Mouse (Mus musculus) forelimb bud, embryonic 11.5 days (tissue): ENCODE data around the gene Yjefn3.
A peak's percentile ranks its signal among the peaks of the same experiment; 100 is the strongest.

Experiments
- DNase-seq: peaks from one replicate; pipeline ENCODE4 v3.0.0-alpha.2; 2012; ENCODE audit warnings: low read depth, low spot score

Yjefn3 gene

DNA sequence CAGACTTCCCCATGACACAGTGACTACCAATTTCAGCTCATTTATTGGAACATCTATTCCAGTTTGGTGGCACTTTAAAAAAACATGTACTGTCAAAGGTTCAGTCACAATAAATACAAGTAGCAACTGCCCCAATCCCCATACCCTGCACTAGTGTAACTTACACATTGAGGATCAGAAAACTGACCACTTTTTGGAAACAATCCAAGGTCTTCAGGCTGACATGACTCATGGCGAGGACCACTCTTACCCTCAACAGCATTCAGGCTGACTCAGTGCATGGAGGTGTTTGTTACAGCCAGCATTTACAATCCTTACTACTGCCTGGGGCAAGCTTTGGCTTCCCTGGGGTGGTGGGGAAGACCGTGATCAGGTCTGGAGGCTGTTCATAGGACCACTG, 4.6 kb upstream of the Yjefn3 start:
- DNase-seq: no peak

DNA sequence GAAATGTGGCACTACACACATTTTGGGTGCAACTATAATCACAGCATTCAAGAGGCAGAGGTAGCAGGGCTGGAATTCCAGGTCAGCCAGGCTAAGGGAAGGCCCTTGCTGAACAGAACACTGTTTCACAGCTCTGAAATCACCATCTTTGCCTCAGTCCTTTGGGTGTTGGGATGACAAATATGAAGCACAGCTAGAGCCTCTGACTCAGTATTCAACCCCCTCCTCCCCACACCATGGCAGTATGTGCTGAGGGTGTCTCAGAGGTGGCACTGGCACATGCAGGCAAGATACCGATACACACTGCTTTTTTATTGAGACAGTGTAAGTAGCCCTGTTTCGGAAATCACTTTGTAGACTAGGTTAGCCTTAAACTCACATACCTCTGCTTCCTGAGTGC, 3.7 kb upstream of the Yjefn3 start:
- no peak for DNase-seq

DNA sequence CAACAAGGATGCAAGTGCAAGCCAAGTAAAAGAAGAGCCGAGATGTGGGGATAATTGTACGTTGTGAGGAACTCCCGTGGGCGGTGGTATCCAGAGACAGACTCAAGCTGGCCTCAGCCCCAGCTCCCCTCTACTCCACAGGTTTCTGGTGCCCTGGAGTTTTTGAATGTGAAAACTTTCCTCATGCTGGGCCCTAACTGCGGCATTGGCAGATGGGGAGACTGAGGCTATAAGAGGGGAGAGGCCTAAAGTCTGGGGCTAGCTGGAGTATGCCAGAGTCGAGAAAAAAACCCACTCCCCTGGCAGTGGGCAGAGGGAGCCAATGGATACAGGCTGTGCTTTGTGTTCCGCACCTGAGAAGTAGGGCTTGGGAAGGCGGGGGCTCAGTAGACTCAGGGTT, 1.6 kb upstream of the Yjefn3 start:
- DNase-seq: no peak

DNA sequence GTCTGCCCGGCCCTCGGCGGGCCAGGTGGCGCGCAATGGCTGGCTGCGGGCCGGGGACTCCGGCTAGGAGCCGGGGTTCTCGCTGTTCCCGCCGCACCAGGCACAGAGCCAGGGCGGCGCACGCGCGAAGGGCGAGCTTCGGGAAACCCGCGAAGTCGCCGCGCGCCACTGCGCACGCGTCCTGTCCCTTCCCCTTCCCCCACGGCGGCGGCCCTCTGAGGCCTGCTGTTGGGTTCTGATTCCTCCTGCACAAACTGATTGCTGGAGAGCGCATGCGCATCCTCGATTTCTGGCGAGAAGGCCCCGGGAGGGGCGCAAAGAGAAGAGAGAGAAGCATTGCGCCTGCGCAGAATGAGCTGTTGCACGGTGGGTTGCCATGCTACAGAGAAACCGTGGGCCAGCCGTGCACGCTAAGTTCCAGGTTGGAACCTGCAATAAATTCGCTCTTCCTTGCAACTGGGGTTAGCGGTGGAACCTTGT, 591 bp upstream of the Yjefn3 start:
- peak; percentile 100 for DNase-seq

DNA sequence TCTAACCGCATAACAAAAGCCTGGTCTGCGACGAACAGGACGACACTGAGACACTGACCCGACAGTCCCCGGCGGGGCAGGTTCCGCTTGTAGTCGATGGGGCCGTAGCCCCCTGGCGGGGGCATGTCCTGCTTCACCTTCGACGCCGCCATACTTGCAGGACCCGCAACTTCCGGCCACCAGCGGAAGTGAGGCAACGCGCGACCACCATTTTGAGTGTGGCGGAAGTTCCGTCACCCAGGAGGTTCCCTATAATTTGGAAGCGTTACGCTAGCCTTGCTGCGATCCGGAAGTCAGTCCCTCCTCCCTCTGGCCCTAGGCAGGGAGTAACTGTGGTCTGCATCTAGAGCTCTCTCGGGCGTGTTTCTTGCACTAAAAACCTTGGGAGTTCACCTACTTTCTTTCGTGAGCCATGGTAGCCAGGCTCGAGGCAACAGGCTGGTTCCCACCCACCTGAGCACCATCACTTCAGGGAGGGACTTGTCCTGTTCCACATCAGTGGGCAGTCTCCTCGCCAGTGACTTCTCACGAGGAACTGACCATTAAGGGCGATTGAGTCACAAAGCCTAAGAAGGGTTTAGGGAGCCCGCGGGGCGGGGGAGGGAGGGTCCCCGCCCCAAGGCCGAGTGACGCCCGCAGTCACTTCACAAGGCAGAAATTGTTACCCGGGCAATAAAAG, 889 bp downstream of the Yjefn3 start:
- DNase-seq: peak; percentile 98

DNA sequence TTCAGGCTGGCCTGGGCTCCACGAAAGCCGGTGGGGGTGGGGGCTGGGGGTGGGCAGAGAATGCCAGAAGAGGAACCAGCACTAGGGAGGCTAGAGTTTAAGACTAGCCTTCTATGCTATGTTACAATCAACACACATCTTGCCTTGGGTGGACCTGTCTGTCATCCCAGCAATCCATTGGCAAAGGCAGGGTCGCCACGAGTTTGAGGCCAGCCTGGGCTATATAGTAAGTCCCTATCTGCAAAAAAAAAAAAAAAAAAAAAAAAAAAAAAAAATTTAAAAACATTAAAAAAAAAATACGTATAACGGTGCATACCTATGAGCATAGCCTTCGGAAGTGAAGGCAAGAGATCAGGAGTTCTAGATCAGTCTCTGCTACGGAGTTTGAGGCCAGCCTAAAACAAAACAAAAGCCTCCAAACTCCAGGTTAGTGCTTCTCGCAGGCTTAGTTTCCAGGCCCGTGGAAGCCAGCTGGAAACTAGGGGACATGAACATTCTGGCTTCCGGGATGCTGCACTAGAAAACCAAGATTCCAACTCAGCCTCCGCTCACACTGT, 1.5 kb downstream of the Yjefn3 start:
- DNase-seq: no peak

DNA sequence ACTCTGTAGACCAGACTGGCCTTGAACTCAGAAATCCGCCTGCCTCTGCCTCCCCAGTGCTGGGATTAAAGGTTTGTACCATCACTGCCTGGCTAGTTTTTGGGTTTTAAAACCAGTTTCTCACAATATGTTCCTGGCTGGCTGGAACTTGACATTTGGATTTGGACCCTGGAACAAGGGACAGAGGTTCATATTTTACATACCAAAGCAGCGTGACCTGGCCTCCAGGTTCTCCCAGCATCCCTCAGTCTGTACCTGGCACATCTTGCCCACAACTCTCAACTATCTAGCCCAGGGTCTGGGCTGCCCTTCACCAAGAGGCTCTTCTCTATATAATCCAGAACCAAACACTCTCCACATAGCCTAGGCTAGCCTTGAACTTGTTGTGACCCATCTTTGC, 2.6 kb downstream of the Yjefn3 start:
- DNase-seq: no peak

DNA sequence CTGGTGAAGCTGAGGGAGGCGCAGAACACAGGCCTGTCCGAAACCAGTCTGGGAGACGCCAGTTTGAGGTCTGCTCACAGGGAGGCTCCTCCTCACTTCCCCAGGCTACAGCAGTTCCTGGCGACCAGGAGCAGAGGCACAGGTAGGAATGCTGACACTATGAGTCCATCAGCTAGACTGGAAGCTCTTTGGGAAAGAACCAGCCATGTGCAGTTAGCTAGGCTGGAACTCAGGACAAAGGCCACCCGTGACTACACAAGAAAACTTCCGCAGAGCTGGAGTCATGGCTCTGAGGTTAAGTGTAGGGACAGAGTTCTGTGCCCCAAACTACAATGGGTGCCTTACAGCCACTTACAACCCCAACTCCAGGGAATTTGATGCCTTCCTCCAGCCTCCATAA, 4.7 kb downstream of the Yjefn3 start:
- no peak for DNase-seq

DNA sequence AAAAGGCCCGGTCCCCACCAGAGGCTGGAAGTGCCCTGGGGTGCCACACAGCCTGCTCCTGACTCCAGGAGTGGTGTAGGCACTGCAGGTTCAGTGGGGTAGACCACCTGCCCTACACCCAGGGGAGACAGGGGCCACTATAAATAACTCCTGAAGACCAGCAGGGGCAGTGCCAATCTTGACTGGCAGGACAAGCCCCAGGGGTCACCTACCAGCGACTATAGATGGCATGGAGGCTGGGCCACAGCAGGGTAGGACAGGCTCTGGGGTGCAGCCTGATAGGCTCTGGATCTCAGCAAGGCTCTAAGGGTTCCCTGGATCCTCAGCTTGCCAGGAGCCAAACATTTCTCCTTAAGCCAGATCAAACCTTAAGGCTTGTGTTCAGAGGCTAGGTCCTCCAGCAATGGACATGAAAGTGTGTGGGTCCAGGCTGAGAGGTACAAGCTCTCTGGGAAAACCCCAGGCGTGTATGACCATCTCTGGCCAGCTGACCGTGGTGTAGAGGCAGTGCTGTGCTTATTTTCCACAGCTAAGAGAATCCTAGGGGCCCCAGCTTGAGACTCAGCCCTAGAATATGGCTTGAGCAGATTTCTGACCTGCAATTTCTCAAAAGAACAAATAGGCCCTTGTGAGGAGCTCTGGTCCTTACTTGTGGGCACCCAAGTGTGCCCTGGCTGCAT, 6.6 kb downstream of the Yjefn3 start:
- no peak for DNase-seq

DNA sequence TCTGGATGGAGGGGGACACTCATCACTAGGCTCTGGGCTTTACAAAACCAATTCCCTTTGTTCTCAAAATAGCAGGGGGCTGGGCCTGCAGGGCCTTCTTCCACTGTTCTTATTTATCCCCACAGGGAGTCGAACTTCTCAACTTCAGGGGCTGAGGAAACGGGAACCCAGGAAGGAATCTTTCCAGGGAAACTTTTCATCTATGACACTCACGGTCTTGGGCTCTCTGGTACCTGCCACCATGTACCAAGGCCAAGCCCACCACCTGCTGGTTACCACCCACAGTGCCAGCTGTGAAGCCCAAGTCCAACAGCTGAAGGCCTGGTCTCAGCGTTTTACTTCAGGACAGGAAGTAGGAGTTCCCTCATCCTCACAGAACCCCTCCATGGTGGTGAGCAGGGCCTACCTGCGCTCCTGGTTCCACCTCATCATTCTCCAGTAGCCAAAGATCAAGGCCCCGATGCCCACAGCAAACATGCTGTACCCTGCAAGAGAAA, 7.6 kb downstream of the Yjefn3 start:
- no peak for DNase-seq

DNA sequence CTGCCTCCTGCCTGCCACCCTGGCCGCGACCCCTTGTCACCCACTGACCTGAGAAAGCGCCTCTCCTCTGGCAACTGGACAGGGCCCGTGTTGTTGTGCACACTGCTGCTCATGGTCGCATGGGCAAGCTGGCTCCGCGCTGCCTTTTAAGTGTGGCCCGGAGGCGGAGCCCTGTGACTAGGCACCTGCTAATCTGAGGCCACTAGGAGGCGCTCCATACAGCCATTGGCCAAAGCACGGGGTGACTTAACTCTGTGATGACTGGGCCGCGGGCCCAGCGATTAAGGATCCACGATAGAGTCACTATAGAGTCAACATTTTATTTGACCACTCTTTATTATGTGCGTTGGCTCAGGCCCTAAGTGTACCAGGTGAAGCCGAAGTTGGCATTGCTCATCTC, 8.6 kb downstream of the Yjefn3 start:
- DNase-seq: peak; percentile 62

DNA sequence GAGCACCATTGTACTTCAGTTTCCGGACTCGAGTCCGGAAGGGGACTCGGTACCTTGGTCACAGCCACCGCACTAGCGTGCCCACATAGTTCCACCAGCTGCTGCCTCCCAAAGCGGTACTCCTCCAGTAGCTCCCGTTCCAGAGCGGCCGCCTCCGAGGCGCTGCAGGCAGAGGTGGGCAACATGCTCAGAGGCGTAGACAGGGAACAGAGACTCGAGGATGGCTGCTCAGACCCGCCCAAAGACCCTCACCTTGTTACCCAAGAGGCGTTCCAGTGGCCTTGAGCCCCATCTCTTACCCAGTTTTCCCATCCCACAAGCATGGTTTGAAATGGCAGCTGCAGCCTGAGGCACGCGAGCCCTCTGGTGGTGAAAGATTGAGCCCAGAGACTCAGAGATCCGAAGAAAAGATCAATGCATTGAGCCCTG, 11.7 kb downstream of the Yjefn3 start:
- DNase-seq: peak; percentile 43

DNA sequence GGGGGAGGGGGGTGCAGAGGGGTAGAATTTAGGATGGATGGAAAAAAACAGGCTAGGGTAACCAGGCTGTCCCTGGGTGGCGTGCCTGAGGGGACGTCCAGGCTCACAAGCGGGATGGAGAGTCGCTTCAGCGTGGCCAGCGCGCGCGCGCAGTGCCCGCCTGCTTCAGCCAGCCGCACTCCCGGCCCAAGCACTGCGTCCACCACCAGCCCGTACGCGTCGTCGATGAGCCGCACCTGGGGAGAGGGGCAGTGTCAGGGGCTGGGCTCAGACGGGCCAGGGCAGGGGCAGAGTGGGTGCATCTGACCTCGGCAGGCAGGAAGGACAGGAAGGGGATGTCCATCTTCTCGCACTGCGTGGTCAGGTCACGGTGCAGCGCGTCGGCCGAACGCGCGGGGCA, 13.6 kb downstream of the Yjefn3 start:
- no peak for DNase-seq

DNA sequence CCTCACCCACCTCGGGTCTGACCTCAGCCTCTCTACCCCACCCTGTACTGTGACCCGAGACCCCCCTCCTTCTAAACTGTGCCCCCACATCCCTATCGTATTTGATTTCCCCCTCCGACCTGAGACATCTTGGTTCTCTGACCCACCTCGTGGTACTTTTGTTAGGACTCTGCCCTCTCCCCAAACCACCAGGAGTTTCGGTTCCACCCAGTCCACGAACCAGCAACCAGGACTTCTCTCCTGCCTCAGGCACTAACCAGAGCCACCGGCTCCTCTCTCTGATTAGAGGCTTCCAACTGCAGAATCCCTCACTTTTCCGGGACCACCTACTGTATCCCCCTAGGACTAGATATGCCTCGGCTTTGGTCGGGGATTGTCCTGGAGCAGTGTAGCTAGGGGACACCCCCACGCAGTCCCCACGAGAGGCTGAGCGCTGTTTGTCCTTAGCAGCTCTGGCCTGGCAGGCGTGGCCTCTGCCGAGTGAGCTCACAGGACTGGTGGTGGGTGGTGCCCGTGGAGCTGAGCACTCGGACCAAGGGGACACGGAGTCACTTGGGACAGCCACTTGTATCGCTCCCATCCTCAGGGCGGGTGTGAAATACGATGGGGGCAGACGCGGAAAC, 14.2 kb downstream of the Yjefn3 start:
- no peak for DNase-seq

DNA sequence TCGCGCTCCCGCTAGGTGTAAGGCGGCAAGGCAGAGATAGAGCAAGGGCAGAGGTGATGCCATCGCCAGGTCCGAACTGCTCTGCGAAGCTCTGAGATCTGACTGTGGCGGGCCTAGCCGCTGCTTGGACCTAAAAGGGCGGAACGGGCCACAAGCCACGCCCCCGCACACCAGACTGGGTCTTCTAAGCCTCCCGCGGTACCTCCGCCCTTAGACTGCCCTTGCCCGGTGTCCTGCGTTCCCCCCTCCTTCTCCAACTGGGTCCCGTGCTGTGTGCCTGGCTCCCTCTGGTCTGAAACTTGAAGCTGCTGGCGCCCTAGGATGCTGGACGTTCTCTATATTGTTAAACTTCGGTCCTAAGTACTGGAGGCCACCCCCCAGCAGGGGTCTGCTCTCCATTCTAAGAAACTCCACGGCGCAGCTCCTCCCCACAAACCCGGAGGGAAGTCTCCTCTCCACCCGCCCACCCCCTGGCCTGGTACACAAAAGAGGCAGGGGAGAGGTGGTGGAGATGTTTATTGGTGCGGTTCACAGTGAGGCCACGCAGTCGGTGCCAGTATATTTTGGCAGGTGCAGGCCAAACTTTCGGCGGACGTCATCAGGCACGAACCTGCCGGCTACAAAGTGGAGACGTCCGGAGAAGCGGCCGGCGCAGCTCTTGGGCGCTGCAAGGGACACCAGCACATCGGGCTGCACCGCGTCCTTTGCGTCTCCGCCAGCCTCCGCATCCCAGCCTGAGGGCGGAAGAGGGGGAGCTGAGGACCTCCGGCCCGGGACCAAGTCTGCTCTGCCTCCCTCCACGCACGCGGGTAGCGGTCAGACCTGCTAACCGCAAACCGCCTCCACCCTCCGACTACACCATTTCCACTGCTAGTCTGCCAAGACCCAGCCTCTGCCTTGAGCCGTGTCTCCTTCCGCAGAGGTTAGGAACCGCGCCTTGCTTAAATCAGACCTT, 14.9 kb downstream of the Yjefn3 start, which contains the start of gene Cilp2:
Gene Cilp2 (minus strand): TSS at position 399 of the 955 bp plus-strand sequence.
- DNase-seq: no peak

DNA sequence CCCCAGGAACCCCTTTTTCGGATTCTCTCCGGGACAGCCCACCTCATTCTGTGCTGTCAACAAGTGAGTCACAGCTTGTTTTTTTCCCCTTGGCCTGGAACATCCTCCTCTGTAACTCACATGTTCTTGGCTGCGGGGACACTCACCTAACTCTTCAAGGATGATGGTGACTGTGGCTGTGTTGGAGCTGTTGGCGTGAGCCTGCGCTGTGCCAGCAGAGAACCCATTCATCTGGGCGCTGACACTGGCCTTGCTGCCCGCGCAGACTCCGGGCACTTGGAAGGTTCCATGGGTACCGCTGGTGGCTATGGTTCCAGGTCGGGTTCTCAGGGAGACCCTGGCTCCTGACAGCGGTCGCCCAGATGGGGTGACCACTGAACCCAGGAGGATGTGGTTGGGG, 18.4 kb downstream of the Yjefn3 start:
- no peak for DNase-seq

DNA sequence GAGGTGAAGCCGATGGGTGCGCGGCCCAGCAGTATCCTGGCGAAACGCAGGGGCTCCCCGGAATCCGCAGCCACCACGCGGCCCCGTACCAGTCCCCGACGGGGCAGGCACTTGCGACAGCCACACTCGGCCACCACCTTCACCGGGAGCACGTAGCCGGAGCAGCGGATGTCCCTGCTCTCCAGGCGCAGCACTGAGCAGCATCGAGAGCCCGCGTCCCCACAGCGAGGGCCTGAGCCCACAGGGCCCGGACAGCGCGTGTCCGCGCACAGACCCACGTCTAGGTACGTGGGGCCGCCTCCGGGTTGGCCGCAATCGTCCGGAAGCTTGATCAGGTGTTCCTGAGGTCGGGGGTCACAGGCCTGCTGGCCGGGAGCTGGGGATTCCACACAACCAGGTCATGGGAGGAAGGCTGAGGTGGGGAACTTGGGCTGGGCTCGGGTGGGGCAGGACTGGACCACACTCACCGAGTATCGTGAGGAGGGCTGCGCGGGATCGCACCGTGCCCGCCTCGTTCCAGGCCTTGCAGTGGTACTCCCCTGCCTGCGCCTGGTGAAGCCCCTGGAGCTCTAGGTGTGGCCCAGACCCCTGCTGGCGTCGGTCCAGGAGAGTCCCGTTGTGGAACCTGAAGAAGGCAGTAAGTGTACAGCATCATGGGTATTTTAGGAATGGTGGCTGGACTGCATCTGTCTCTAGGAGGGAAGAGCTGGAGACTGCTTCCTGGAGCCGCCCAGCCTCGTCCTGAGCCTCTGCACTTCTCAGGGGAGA, 19.5 kb downstream of the Yjefn3 start:
- DNase-seq: no peak

DNA sequence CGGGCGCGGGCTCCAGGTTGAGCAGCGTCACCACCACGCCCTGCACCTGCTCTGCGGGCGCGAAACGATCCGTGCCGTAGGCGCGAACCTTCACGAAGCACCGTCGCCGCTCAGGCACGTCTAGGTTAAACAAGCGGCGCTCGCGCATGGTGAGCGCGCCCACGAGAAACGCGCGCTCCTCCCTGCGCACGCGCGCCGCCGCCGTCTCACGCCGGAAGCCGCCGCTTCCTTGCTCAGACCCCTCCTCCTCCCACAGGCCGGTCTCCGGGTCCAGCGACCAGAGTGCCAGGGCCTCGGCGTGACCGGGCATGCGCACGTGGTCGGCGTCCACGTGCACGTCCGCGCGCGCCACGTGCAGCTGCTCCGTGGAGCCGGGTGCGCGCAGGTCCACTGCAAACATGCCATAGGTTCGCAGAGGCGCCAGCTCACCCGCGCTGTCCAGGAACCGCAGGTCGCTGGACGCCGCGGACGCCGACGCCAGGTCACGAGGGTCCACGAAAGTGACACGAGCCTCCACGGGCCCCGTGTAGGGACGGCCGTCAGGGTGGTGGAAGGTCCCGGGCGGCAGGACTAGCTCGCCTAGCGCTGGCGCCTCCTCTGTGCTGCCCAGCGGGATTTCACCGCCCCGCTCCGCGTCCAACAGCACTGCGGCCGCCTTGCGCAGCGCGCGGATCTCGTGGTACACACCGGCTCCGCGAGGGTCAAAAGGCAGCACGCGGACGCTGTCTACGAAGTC, 20.3 kb downstream of the Yjefn3 start:
- peak; percentile 53 for DNase-seq

DNA sequence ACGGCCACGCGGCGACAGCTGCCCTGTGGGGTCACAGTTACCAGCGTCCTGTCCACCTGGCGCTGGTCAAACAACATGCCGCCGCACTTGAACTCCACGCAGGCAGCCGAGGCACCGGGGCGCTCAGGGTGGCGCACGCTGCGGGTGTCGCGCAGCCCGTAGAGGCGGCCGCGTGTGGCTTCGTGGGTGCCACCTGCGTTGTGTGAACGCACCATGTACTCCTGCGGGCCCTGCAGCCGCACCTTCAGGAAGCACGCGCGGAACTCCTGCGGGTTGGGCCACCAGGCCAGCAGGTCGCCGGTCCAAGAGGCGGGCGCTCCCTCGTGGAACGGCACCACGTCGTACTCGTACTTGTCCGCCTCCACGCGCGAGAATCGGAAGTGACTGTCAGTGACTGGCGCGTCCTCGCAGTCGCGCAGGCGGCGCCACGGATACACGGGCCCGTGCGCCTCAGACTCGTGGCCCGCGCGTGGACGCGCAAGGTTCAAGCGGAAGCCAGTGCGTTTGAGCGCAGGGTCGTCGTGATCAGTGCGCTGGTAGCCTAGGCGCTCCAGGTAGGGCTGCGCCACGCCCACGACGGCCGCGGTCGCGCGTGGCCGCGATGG, 21.1 kb downstream of the Yjefn3 start:
- DNase-seq: no peak
